Mouse (Mus musculus) neural tube, embryonic 11.5 days (tissue): ENCODE measurements around the gene Gm11099. TPM values are rescaled to one million over a fixed set of nuclear protein-coding genes. Genes with fewer than 3 reads are reported as not detected.

Experiments used
- ATAC-seq: fragments of 200-750 bp; cut with Nextera tagmentation; 2 replicates; pipeline ENCODE4 v1.8.0; 2017; ENCODE audit warnings: moderate number of reproducible peaks, mild to moderate bottlenecking, moderate TSS enrichment, moderate library complexity; ENCODE audit not compliant: insufficient read depth, low FRiP score, low TSS enrichment
- DNase-seq: peaks from one replicate; pipeline ENCODE4 v3.0.0-alpha.2; 2015; ENCODE audit warnings: low spot score
- H3K27ac ChIP-seq: fragments of 300-500 bp; sonication (generic); 2 replicates; pipeline ENCODE4 v1.5.1; 2014; ENCODE audit warnings: low read depth, mild to moderate bottlenecking, low read length
- H3K27me3 ChIP-seq: fragments of 300-500 bp; sonication (generic); 2 replicates; pipeline ENCODE4 v1.6.1; 2014; ENCODE audit warnings: mild to moderate bottlenecking, low read length, mixed read lengths; ENCODE audit not compliant: control insufficient read depth, insufficient read depth
- H3K36me3 ChIP-seq: fragments of 300-500 bp; sonication (generic); 2 replicates; pipeline ENCODE4 v1.6.1; 2014; ENCODE audit warnings: mild to moderate bottlenecking, low read length, moderate library complexity, mixed read lengths; ENCODE audit not compliant: control insufficient read depth, insufficient read depth
- H3K4me1 ChIP-seq: fragments of 300-500 bp; sonication (generic); 2 replicates; pipeline ENCODE4 v1.6.1; 2014; ENCODE audit warnings: low read length, mixed read lengths; ENCODE audit not compliant: control insufficient read depth, insufficient read depth
- H3K4me2 ChIP-seq: fragments of 300-500 bp; sonication (generic); 2 replicates; pipeline ENCODE4 v1.6.1; 2014; ENCODE audit warnings: low read depth, mild to moderate bottlenecking, moderate library complexity
- H3K4me3 ChIP-seq: fragments of 300-500 bp; sonication (generic); 2 replicates; pipeline ENCODE4 v1.5.1; 2014; ENCODE audit warnings: low read depth, low read length
- H3K9ac ChIP-seq: fragments of 300-500 bp; sonication (generic); 2 replicates; pipeline ENCODE4 v1.6.1; 2014; ENCODE audit warnings: mild to moderate bottlenecking, low read length
- H3K9me3 ChIP-seq: fragments of 300-500 bp; sonication (generic); 2 replicates; pipeline ENCODE4 v1.6.1; 2016; ENCODE audit warnings: low read length; ENCODE audit not compliant: control insufficient read depth
- WGBS: fragments of 180-500 bp; shearing (Covaris S2); extraction: QIAGEN DNeasy Blood & Tissue Kit; methylation state at CpG from one replicate; pipeline ENCODE4 v1.1.7; 2014; 5-methylcytosine and 5-hydroxymethylcytosine counted together
- polyA plus RNA-seq: library from polyadenylated mRNA; unstranded; fragments of >200 nt; fragmentation: Nextera tagmentation; extraction: Ambion mirVana; gene quantifications from 2 replicates; pipeline ENCODE4 v1.2.1, GENCODE M21; 2014

Gene Gm11099
- not detected in 2 replicates for polyA plus RNA-seq

DNA sequence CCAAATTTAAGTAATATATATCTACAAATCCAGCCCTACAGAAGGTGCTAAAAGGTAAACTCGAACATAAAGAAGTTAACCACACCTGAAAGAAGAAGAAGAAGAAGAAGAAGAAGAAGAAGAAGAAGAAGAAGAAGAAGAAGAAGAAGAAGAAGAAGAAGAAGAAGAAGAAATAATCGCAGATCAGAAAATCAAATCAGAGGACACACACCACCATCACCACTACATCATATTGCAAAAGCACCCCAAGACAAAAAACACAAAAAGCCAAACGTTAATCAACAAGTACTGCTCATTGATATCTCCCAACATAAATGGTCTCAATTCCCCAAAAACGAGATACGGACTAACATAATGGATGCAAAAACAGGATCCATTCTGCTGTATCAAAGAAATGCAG is at the start of gene Gm11099:
TSS of gene Gm11099 (plus strand) at position 301 of the 400 bp plus-strand sequence.
- no peak within 1 kb of the TSS for H3K4me3 ChIP-seq
- H3K9ac ChIP-seq, result no peak within 1 kb of the TSS
- no peak within 1 kb of the TSS for H3K27ac ChIP-seq
- no peak within 1 kb of the TSS for H3K4me2 ChIP-seq
- H3K9me3 ChIP-seq, result no peaks in the 10 kb centered on the region
- ATAC-seq (no peak), DNase-seq (no peak)
- no peaks in the 10 kb centered on the region for H3K36me3 ChIP-seq
- no peaks in the 10 kb centered on the region for H3K4me1 ChIP-seq
- 87% methylated on average over 5 of the region's 5 CpGs for WGBS
- H3K27me3 ChIP-seq, result no peaks in the 10 kb centered on the region

DNA sequence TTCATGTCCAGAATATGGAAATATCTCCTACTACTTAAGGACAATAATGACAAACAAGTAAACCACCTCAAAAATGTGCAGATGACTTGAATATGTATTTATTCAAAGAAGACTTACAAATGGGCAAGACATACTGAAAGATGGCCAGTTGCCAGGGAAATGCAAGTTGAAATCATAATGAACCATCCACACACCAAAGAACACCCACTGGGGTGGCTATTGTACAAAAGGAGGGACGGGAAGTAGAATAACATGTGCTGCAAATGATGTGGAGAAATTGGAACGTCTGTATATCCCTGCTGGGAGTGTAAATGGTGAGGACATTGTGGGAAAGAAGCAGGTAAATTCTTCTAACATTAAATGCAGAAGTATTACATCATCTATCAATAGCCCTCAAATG is 46.3 kb upstream of the Gm11099 start:
- no peaks in the 10 kb centered on the region for H3K27me3 ChIP-seq
- H3K4me3 ChIP-seq, result no peak overlapping the region
- H3K9me3 ChIP-seq, result no peaks in the 10 kb centered on the region
- DNase-seq (no peak), ATAC-seq (no peak)
- no peak overlapping the region for H3K9ac ChIP-seq
- WGBS, result 54% methylated on average over 2 of the region's 2 CpGs
- H3K4me2 ChIP-seq, result no peak overlapping the region
- no peaks in the 10 kb centered on the region for H3K4me1 ChIP-seq
- no peaks in the 10 kb centered on the region for H3K36me3 ChIP-seq
- H3K27ac ChIP-seq, result no peak overlapping the region

DNA sequence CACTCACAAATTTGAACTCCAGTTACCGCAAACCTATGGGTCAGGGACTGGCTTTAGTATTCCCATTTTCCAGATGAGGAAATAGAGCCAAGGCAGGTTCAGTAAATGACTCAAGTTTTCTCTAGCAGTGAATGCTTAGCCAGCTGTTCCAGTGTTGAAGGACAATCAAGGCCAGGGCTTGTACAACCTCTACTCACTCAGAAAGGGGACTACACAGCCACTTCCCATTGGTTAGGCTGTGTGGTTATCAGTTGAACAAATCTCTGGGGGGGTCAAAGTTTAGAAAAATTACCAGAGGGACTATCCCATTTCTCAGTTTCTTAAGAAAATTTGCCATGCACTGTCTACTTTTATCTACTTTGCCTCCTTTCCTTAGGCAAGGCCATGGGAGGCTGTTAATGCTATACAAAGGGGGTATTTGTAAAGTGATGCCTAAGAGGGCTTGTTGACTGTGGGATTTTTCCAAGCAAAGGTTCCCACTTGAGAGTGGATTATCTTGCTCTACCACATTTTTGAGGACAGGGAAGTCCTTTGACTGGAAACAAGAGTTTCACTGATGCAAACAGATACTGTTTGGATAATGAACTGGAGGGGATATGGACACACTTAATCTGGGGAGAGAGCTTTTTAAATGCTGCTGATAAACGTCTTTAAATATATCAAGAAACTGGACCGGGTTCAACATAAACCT is 30.2 kb upstream of the Gm11099 start:
- no peaks in the 10 kb centered on the region for H3K9me3 ChIP-seq
- no peak overlapping the region for H3K4me3 ChIP-seq
- no peaks in the 10 kb centered on the region for H3K36me3 ChIP-seq
- H3K9ac ChIP-seq, result no peak overlapping the region
- H3K4me1 ChIP-seq, result no peaks in the 10 kb centered on the region
- WGBS, result 83% methylated on average over 3 of the region's 3 CpGs
- no peak overlapping the region for H3K4me2 ChIP-seq
- ATAC-seq, result no peak
- no peaks in the 10 kb centered on the region for H3K27me3 ChIP-seq
- no peak for DNase-seq
- H3K27ac ChIP-seq, result no peak overlapping the region

DNA sequence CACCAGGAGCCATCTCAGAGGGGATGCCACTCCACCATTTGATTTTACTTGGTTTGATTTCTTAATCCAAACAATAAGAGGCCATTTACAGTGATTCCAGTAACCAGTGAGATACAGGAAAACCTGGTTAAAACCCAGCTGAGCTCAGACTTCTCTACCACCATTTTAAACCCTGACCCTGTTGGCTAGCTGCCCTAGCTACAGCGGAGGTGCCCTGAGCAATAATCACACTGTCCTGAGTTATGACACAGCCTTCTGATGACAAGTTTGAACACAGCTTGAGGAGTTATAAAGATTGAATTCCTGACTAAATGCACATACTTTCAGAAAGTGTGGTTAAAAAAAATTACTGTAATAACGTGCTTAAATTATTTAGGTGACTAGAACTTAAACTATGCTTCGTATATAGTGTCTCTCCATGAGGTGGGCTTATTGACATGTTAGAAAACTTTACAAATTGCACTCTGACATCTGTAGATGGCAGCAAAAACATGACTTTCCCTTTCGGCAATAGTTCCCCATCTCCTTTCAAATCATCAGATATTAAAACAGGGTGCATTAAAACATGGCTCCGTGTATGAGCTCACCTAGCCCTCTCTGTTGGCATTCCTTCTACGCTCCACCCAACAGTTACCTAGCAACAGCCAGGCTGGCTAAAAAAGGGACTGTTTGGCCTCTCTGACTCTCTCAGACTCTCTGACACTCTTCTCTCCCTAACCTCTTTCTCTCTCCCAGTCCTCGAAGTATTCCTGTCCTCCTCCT is 29.1 kb upstream of the Gm11099 start:
- no peaks in the 10 kb centered on the region for H3K9me3 ChIP-seq
- H3K36me3 ChIP-seq, result no peaks in the 10 kb centered on the region
- DNase-seq, result no peak
- H3K4me2 ChIP-seq, result no peak overlapping the region
- ATAC-seq, result no peak
- H3K9ac ChIP-seq, result no peak overlapping the region
- H3K27ac ChIP-seq, result no peak overlapping the region
- H3K4me1 ChIP-seq, result no peaks in the 10 kb centered on the region
- H3K27me3 ChIP-seq, result no peaks in the 10 kb centered on the region
- 76% methylated on average over 7 of the region's 7 CpGs for WGBS
- no peak overlapping the region for H3K4me3 ChIP-seq

DNA sequence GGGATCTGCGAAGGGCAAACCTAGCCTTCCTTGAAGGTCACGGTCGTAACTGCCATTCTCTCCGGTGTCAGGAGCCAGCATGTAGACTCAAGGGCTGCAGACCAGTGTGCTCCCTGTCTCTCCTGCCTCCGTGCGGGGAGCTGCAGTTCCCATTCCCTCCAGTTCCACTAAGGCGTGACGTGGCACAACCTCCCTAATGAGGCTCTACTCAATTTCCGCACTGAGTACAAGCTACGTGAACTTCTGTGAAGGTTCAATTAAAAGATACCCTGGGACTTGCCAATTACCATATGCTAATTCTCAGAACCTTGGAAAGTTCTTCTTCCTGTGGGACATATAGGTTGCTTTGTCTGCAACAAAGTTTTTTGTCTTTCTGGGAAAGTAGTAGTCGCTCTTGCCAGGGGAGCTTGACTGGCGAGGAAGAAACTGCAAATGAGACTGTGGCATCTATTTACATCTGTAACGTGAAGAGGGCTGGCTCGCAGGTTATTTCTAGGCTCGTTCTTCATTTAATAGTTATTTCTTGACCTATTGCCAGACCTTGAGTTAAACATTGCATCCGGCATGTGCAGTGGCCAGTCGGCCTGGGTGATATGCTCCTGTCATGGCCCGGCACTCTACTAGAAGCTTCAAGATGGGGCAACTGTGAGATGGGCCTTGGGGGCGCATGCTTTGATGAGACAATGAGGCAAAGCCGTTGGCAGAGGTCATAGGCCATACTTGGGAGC is 26.8 kb upstream of the Gm11099 start:
- Histone ChIP-seq H3K4me2 (no peak overlapping the region), H3K4me1 (no peaks in the 10 kb centered on the region), H3K4me3 (no peak overlapping the region), H3K9ac (no peak overlapping the region), H3K27me3 (no peaks in the 10 kb centered on the region), H3K36me3 (no peaks in the 10 kb centered on the region), H3K27ac (no peak overlapping the region), H3K9me3 (no peaks in the 10 kb centered on the region)
- DNase-seq (no peak), ATAC-seq (no peak)
- 91% methylated on average over 20 of the region's 20 CpGs for WGBS

DNA sequence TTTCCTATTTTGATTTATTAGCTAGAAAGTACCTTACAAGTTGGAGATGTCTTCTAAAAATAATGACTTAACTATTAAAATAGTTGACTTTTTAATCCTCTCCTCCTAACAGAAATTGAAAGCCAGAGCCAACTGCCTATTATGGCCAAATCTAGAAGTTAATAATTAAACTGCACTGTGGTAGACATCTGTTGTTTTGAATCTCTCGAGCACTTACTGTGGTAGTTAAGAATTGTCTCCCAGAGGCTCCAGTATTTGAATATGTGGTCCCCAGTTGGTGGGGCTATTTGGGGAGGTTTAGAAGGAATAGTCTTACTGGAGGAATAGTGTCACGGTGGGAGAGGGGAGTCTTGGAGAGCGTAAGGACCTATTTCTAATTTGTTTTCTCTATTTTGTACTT is 18.2 kb upstream of the Gm11099 start:
- H3K4me3 ChIP-seq, result no peak overlapping the region
- no peak overlapping the region for H3K9ac ChIP-seq
- no peaks in the 10 kb centered on the region for H3K27me3 ChIP-seq
- no peaks in the 10 kb centered on the region for H3K36me3 ChIP-seq
- no peaks in the 10 kb centered on the region for H3K9me3 ChIP-seq
- 58% methylated on average over 3 of the region's 3 CpGs for WGBS
- H3K4me1 ChIP-seq, result no peaks in the 10 kb centered on the region
- DNase-seq, result no peak
- ATAC-seq, result no peak
- no peak overlapping the region for H3K27ac ChIP-seq
- no peak overlapping the region for H3K4me2 ChIP-seq

DNA sequence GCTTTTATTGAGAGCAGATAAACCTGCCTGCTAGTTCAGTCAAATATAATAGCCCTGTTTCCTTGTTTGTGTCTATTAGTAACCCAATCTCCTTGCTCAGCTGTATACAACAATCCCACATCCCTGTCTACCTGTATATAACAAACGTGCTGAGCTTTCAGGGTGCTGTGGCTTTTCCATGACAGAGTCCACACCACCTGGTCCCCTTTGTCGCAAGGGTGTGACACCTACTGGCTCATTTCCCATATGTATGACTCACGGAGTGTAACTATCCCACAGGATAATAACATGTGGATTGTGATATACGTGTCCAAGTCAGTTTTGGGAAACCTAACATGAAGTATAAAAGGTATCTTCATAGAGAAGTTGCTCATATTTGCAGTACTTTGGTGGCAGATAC is 16.8 kb upstream of the Gm11099 start:
- ATAC-seq (no peak), DNase-seq (no peak)
- H3K9me3 ChIP-seq, result no peaks in the 10 kb centered on the region
- no peak overlapping the region for H3K9ac ChIP-seq
- WGBS, result 95% methylated on average over 4 of the region's 4 CpGs
- no peaks in the 10 kb centered on the region for H3K4me1 ChIP-seq
- no peaks in the 10 kb centered on the region for H3K36me3 ChIP-seq
- H3K27ac ChIP-seq, result no peak overlapping the region
- H3K4me2 ChIP-seq, result no peak overlapping the region
- no peaks in the 10 kb centered on the region for H3K27me3 ChIP-seq
- H3K4me3 ChIP-seq, result no peak overlapping the region

DNA sequence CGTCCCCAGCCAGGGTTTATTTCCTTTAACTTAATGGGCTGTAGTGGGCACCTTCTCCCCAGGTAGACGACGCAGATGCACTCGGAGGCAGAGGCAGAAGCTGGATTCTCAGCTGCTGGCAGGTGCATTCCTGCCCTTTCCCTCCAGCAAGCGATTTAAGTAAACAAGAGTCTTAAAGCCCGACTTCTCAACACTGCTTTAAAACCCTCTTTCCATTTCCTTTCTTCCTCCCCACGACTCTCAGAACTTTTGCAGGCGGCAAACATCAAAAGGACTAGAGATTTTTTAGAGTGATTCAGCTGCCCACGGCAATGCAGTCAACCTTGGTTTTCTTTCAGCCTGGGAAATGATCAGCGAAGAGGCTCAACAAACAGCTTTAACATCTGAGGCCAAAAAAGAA is 14.7 kb upstream of the Gm11099 start:
- Histone ChIP-seq H3K4me1 (no peaks in the 10 kb centered on the region), H3K9me3 (no peaks in the 10 kb centered on the region), H3K4me3 (no peak overlapping the region), H3K9ac (no peak overlapping the region), H3K27me3 (no peaks in the 10 kb centered on the region), H3K36me3 (no peaks in the 10 kb centered on the region), H3K4me2 (no peak overlapping the region), H3K27ac (no peak overlapping the region)
- no peak for DNase-seq
- ATAC-seq, result no peak
- WGBS, result 34% methylated on average over 10 of the region's 10 CpGs
